Mouse (Mus musculus) cerebellum, adult 11 months (tissue): Measurements from ENCODE around the gene Ski.
"Not testable (repeated sequence)": the region's sequence is repeated elsewhere in the genome, so short reads cannot be mapped to it uniquely, and the experiment has no call there.

Source experiments
- DNase-seq: peaks from one replicate; pipeline ENCODE4 v3.0.0; 2022

Gene Ski

DNA sequence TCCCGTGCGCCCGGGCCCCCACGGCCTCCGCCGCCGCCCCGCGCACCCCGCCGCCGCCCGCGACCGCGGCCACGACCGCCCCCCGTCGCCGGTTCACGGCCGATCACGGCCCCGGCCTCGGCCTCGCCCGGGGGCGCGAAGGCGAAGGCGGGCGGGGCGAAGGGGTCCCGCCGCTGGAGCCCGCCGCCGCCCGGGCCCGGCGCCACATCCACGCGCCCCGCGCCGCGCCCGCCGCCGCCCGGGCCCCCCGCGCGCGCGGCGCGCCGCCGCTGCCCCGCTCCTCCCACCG lies at the start of gene Ski:
Ski (minus strand) TSS at position 41 of the 289 bp plus-strand sequence.
- no peak for DNase-seq

DNA sequence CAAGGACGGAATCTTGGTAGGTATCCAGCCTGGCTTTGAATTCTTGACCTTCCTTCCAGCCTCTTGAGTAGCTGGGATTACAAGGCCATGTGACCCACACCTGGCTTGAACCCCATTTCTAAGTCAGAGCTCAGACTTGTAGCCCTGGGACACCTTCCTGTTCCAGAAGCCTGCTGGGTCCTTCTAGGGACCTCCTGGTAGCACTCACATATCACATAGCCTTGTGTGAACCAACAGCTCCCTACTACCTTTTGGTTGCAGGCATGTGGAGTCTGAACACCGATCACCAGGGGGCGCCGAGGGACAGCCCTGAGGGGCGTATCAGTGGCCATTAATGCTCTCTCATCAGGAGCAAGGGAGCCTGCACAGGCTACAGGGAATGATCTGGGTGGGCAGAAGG lies 46.0 kb upstream of the Ski start:
- no peak for DNase-seq

DNA sequence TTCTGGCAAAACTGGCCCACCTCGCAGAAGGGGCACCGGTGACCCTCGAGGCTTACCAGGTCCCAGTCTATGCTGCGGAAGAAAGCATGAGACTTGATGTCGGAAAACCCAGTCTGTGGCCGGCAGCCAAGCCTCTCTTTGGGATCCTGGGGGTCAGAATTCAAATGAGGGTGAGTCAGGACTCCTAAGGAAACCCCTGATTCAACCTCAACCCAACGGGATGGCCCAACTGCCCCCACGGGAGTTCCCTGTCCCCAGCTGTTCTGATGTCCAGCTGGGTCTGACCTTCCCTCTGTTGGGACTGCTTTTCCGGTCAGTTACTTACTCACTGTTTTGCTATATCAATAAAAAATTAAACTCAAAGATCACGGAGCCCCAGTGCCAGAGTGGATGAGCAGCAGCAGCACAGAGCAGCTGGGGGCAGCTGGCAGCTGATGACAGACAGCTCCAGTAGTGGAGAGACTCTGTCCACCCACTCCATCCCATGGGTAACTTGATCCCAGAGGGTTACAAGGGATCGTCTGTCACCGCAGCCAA lies 45.3 kb upstream of the Ski start:
- DNase-seq: no peak

DNA sequence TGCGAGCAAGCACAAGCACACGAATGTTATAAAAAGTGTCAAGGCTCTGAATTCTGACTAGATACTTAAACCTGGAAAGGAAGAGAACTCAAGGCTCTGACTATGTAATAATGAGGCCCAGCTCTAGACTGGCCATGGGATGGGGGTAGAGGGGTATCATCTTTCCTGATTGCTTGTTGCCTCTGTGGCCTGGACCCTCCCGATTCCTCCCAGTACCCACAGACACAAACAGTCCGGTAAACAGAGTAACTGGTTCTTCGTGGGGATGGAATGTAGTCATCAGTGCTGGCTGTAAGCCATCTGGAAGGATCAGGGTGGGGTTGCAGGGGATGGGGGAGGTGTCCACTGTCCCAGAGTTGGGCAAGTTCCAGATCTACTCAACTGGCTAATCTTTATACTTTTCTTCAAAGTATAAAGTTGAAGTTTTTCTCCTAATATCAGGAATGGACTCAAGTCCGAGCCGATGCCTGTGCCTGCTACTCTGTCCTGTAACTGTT lies 44.7 kb upstream of the Ski start:
- no peak for DNase-seq

DNA sequence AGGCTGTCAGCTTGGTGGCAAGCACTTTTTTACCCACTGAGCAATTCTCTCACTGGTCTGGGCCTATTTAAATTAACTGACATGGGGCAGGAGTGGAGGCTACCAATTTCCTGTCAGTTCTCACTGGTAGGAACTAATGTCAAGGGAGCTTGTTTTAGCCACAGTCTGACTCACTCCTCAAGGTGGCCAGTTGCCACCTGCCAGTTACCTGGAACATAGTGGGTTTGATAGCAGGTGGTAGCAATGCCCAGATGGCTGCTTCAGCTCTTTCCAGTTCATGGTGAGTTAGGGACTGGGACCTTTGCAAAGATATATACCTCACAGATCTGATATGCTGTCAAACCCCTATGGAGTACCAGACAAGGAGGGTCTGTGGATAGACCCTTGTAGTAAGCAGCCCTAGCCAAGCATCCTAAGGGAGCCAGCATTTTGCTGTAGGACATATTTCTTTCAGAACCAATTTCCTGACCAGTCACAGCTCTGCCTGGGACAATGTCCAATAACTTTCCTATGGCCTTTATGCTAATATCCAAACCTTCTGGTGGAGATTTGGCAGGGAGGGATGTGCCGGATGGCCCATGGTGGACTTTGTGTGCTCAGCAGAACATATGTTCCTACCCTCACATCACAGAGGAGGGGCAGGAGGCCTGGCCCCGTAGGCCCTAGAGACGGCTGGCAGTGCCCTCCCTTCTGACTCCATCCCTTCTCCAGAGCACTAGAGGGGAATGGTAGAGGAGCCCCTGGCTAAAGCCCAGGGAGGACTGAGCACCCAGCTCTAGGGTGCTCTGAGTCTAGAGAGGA lies 42.3 kb upstream of the Ski start:
- DNase-seq: peak; percentile 93

DNA sequence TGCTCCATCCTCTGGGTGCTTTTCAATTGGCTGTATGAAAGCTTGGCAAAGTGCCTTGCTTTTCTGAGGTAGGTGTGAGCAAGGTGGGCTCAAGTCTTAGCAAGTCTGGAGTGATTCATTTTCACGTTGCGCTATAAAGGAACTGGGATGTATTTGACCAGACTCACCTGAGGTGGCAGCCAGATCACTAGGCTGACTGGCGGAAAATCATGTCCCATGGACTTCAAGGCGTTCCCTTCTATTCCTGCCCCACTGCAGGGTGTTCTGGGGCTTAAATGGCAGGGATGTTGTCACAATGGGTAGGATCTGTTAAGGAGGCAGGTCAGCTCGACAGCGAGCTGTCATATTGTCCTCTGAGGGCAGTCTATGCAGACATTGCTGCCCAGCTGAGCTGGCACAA lies 29.9 kb upstream of the Ski start:
- DNase-seq: no peak

DNA sequence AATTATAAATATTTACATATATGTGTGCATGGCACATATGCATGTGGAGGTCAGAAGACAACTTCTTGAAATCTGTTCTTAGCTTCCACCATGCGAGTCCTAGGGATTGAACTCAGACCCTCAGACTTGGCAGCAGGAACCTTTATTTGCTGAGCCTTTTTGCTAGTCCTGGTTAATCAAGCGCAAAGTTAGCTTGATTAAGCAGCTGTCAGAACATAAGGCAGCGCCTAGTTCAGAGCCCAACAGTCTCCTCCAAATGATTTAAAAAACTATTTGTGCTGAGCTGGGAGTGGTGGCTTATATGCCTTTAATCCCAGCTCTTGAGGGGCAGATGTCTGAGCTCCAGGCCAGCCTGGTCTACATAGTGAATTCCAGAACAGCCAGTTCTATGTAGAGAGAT lies 28.8 kb upstream of the Ski start:
- no peak for DNase-seq

DNA sequence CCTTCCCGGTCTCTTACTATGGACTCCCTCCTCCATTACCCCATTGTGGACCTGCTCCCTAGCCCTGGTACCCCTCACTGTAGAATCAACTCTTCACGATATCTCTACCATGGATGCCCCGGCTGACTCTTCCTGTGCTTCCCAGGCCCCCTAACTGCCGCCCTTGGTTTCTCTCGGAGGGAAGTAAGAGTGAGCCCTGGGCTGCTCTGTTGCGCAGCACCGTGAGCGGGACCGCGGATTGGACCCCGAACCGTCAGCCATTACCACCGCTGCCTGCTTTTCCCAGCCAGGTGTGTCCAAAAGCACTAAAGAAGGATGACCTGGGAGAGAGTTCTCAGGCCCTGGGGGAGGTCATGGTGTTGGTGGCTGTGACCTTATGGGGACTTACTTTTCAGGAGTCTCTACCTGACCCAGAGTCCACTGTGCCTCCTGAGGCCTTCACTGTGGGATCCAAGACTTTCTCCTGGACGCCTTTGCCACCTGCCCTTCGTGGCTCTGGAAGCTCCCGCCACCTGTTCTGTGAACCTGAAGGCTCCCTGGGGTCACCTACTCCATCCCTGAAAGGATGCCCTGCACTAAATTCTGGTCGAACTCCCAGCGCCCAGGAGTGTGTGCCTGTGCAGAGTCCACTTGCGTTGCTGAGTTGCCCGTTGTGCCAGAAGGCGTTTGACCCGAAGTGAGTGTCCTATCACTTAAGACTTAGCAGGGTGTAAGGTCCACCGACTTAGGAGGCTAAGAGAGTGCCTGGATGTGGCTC lies 28.1 kb upstream of the Ski start:
- peak; percentile 60 for DNase-seq

DNA sequence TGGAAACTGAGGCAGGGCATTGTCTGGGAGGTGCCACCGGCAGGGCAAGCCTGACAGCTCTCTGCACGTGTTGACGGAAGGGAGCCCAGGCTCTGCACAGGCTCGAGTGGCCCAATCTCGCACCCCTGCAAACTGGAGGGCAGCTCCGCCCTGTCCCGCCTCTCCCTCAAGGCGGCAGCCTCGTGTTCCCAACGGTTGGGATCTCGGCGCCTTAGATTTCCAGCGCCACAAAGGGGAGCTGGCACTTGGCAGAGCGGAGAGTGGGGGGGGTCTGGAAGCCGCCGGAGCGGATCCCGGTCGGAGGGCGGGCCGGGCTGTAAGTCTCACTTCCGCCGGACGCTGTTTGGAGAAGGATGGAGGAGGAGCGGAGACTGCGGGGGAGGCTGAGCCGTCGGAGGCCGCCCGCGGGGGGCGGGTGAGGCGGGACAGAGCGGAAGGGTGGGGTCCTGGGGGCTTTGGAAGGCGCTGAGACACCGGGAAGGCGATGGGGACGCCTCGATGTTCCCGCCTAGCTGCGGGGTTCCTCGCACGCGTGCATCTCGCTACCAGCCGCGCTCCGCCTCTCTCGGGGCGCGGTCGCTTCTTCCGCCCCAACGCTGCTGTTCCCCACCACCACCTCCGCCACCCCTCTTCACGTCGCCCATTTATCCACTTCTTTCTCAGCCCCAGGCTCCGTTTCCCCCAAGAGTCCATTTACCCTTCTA lies 27.4 kb upstream of the Ski start, which contains the start of gene Faap20:
Faap20 (plus strand) TSS at position 155 of the 704 bp plus-strand sequence.
- DNase-seq: peak; percentile 85

DNA sequence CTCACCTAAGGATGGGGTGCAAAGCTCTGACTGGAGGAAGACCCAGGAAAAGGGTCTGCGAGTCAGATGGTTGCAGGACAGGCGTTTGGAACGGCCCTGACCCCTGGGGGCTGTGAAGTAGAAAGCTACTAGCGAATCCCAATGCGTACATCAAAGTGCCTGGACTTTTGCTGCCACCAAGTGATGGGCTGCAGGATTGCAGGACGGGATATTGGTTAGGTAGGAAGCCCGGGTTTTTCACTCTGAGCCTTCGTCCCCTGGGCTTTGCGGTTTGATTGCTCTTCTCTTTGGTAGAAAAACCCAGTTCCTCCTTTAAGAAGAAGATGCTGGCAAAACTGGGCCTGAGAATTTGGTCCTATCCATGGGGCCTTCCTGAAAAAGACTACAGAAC lies 26.9 kb upstream of the Ski start:
- DNase-seq: peak; percentile 92

DNA sequence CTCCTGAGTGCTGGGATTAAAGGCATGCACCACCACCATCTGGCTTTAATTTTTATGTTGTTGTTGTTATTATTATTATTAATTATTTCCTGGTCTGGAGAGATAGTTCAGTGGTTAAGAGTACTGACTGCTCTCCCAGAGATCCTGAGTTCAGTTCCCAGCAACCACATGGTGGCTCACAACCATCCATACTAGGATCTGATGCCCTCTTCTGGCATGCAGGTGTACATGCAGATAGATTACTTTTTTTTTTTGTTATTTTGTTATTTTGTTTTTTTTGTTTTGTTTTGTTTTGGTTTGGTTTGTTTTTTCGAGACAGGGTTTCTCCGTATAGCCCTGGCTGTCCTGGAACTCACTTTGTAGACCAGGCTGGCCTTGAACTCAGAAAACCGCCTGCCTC lies 25.7 kb upstream of the Ski start:
- DNase-seq: not testable (repeated sequence)

DNA sequence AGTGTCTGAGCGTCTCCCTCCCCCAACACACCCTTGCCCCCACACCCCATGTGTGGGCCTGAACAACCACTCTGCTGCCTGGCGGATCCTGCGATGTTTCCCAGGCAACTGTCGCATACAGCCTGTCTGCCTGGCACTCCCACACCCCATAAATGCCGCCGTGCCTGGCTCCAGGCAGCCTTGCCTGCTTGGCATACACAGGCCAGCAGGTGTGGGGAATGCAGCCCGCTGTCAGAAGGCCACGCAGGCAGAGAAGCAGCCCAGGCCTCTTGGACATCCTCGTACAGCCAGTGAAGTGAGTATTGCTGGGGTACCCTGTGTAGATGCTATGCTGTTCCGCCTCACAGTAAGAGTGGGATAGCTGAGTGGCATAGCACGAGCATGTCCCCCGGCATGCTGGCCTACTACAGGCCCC lies 24.3 kb upstream of the Ski start:
- peak; percentile 76 for DNase-seq

DNA sequence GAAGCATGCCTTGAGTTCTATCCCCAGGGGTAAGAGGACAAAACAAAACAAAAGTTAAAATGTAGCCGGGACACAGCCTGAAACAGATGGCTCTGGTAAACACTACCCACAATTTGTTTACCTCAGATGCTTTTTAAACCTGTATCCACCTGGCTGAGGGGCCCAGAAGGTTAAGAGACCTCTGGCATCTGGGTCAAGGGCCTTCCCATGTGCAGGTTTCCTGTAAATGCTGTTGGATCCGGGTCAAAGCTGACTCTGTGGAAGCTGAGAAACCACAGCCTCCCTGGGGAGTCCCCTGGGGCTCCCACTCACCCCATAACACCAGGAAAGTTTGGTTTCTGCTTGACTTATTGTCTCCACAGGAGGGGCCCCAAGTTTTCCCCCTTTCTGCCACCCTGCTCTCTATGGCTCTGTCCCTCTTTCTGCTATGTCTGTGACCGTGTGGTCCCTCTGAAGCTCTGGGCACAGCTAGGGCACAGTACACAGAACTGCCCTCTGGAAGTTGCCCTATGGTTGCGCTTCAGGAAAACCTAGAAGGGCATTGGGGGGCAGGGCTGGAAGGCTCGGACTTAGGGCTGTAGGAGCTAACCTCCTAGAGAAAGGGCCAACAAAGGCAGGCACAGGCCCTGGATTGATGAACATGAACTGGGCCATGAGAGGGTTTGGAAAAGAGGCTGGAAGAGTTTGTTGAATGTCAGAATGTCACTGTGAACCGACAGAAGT lies 23.5 kb upstream of the Ski start:
- DNase-seq: no peak

DNA sequence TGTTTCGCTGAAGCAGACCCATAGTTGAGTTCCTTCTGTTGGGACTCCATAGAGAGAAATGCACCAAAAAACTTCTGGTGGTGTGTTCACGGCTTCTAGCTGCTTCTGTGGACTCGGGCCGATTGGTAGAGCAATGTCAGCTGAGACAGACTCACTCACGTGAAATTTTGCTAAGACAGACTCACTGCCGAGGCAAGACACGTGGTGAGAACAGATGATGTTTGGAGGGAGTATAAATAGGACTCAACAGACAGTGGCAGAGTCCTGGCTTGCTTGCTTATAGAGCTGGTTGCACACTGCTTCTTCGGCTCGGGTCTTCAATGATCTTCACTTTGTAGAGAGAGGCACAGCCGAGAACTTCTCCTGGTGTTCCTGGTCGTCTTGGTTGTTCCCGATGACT lies 20.8 kb upstream of the Ski start:
- no peak for DNase-seq

DNA sequence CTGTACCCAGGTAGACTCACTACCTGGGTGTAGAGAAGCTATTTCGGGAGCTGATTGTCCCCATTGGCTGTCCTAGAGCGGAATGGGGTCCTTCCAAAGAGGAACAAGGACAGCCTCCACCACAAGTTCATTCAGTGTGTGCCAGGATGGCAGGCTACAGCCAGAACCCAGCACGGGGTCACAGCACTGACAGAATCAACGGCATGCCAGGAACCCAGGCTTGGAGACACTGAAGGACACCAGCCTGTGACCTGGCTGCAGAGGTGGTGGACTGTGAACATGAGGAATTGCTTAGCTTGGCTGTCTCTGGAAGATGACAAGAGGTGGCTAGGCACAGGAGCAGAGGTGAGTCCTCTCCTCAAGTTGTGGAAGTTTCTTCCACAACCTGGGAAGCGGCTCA lies 19.9 kb upstream of the Ski start:
- DNase-seq: no peak

DNA sequence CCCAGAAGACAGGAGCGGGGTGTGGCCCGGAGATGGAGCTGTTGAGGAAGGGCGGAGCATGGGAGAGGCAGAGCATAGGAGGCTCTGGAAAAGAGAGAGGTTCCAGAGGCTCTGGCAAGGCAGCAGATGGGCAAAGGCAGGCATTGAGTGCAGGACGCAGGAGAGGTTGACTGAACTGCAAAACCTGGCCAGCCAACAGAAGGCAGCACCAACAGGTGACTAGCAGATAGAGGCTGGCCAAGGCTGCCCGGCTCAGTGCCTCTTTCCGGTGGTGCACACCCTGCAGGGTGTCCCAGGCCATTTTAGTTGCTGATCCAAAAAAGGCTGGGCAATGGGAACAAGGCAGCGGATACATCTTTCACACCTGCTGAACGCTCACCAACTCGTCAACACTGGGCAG lies 19.4 kb upstream of the Ski start:
- DNase-seq: peak; percentile 89

DNA sequence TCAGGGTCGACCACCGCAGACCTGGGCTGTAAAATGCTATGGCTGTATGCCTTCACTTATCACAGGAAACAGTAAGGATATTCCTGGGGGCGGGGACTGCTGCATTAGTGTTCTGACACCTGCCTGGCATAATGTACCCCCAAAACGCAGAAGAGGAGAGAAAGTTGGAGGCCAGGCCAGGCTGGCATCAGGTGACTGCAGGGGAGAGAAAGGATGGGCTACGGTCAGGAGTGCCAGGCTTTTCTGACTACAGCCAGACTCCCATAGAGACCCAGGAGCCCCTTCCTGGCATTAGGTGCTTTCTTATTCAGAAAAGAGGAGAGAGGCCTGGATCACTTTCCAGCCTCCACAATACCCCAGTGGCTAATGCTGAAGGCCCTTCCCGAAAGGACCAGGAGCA lies 17.1 kb upstream of the Ski start:
- DNase-seq: no peak

DNA sequence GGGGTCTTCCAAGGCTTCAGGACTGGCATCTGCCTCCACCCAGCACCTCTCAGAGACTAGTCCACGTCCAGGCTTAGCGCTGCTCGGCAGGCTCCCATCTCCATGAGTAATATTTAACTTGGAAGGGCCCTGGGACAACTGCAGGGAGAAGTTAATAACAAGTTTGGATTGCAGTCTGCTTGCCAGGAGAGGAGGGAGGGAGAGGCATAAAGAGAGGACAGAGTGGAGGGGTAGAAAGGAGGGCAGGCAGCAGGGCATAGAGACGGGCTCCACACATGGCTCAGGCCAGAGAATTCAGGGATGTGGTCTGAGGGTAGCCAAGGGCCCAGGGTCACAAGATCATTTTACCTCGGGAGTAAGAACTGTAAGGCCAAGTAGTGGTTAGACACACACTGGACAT lies 15.9 kb upstream of the Ski start:
- no peak for DNase-seq

DNA sequence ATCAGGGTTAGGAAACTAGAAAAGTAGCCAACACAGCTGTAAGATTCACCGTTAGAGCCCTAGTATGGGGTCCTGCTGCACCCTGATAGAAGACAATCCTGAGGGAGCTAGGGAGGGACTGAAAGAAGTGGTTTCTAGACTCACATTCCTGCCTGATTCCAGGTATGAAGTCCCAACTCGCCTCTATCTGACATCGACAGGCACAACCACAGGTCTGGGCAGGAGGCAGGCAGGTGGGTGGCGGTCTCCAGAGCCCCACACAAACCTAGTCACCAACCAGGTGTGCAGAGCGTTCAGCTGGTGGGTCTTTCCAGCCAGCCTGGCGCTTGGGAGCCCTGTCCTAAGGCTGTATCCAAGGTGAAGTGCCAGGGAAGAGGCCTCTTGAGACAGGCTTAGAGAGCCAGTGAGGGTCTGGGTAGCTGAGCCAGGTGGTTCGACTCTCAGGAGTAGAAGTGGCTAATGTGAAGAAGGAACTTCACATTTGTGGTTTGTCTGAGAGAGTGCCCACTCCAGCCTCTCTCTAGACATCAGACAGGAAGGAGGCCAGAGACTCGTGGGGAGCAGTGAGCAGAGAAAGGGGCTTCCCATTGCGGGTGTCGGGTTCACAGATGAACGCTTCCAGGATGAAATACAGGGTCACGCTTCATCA lies 14.5 kb upstream of the Ski start:
- no peak for DNase-seq

DNA sequence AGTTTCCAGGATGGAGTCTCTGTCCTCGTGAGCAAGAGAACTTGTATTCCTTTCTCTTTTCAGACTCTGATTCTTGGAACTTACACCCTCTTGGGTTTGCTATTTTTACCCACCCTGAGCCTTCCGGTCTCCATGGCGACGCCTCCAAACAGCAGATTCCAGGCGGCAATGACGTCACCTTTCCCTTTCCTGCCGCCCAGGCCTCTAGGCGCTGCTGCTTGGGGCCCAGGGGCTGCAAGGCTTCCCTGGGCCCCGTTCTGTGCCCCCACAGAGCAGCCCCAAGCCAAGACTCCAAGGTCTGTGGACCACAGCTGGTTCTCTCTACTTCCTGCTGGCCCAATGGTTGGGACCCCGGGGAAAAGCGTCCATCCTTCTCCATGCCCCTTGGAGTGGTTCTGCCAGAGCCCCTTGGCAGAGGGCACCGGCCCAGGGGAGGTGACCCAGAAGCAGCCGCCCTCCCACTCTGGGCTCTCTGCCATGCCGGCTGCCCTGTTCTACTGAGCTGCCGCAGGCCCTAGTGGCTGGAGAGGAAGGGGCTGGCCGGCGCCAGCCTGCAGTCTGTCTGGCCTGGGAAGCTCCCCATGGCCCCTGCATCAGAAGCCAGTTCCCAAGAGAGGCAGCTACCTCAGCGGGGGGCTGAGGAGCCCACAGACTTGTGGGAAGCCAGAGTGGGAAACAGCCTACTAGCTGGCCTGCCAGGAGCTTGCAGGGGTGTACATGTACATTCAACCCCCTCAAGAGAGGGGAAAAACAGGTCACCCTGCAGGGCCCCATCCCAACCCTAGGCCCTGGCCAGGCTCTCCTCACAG lies 13.1 kb upstream of the Ski start:
- peak; percentile 75 for DNase-seq
